Mouse (Mus musculus) T-helper 17 cell (primary cell): ENCODE results near the gene Fancl.

Source experiments
- in situ Hi-C, 2 experiments: fragments of 300-600 bp; cut with MboI, MseI; formaldehyde crosslinking; loops; 1 replicate in 1 of 2; 2 replicates in 1 of 2; pipeline ENCODE4 v1.15.1; 2025; ENCODE audit warnings: high pct_unique_total_duplicates in 2 of 2

The Fancl gene

GRCm38 (mm10) chr11:26489761-26490466, 104.0 kb downstream of the Fancl start:
- in situ Hi-C loops = no loop called here

- in situ Hi-C loops = no loop called here
Measured at GRCm38 (mm10) chr11:26495951-26496350, 110.0 kb downstream of the Fancl start.

- in situ Hi-C loops = no loop called here
Measured at GRCm38 (mm10) chr11:26513683-26514082, 127.7 kb downstream of the Fancl start.

- in situ Hi-C loops = no loop called here
Measured at GRCm38 (mm10) chr11:26516086-26516485, 130.2 kb downstream of the Fancl start.

- in situ Hi-C loops = no loop called here
Measured at GRCm38 (mm10) chr11:26518991-26519390, 133.1 kb downstream of the Fancl start.
